Mouse (Mus musculus) brown adipose tissue, adult 24 weeks (tissue): ENCODE measurements around the gene Ergic2. TPM values are rescaled to one million over a fixed set of nuclear protein-coding genes. Genes with fewer than 3 reads are reported as not detected.

Experiments
- H3K27ac ChIP-seq: fragments of 200-500 bp; replicated peaks from 2 replicates; pipeline ENCODE4 v1.5.1; 2012; ENCODE audit warnings: low read depth, mild to moderate bottlenecking, low read length
- H3K4me1 ChIP-seq: fragments of 200-500 bp; 2 replicates; pipeline ENCODE4 v1.6.1; 2012; ENCODE audit warnings: low read length, mixed read lengths; ENCODE audit not compliant: control insufficient read depth, insufficient read depth, insufficient read length
- H3K4me3 ChIP-seq: fragments of 200-500 bp; 2 replicates; pipeline ENCODE4 v1.5.1; 2012; ENCODE audit warnings: low read depth, mild to moderate bottlenecking, low read length, moderate library complexity; ENCODE audit not compliant: insufficient read depth
- polyA plus RNA-seq: library from polyadenylated mRNA; stranded (reverse); fragments of >200 nt; gene quantifications from 2 replicates; pipeline ENCODE4 v1.2.4, GENCODE M21; 2012; ENCODE audit not compliant: missing spikeins, insufficient read depth, insufficient read length

Gene Ergic2
- polyA plus RNA-seq, 1 experiment: 47.9 TPM

DNA sequence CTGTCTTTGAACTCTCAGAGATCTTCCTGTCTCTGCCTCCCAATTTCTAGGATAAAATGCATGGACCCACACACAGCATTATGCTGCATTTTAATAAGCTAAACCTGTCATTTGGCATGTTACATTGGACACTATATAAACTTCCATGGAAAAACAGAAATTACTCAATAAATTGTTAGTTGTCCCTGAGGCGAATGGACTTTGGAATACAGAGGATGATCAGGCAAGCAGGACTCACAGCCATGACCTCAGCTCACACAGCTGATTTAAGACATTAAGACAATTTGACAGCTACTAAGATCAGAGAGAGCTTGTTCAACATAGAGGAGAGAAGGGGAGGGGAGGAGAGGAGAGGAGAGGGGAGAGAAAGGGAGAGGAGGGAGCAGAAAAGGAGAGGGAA lies 69.8 kb downstream of the Ergic2 start:
- H3K27ac ChIP-seq: no peak overlapping the region
- no peaks in the 10 kb centered on the region for H3K4me1 ChIP-seq
- H3K4me3 ChIP-seq: no peak overlapping the region

- no peak overlapping the region for H3K27ac ChIP-seq
- H3K4me1 ChIP-seq: no peaks in the 10 kb centered on the region
- no peak overlapping the region for H3K4me3 ChIP-seq
Measured at GRCm38 (mm10) chr6:148141874-148142273, 70.3 kb downstream of the Ergic2 start.

- Histone ChIP-seq H3K27ac (no peak overlapping the region), H3K4me3 (no peak overlapping the region), H3K4me1 (no peaks in the 10 kb centered on the region)
Measured at GRCm38 (mm10) chr6:148139288-148139995, 72.7 kb downstream of the Ergic2 start.

GRCm38 (mm10) chr6:148135769-148136382 lies 76.3 kb downstream of the Ergic2 start:
- no peaks in the 10 kb centered on the region for H3K4me1 ChIP-seq
- H3K4me3 ChIP-seq: no peak overlapping the region
- H3K27ac ChIP-seq: no peak overlapping the region

GRCm38 (mm10) chr6:148133536-148133935 lies 78.6 kb downstream of the Ergic2 start:
- Histone ChIP-seq H3K27ac (no peak overlapping the region), H3K4me3 (no peak overlapping the region), H3K4me1 (no peaks in the 10 kb centered on the region)

GRCm38 (mm10) chr6:148132314-148132713 lies 79.9 kb downstream of the Ergic2 start:
- H3K27ac ChIP-seq: no peak overlapping the region
- H3K4me3 ChIP-seq: no peak overlapping the region
- H3K4me1 ChIP-seq: no peaks in the 10 kb centered on the region

Other genes starting within 250 kb of the Ergic2 start
- 0.42 and 0.59 TPM in 2 replicates for gene Far2, start 165.1 kb downstream of the Ergic2 start, polyA plus RNA-seq
- 1.9 and 2.4 TPM in 2 replicates for gene Tmtc1, start 232.0 kb upstream of the Ergic2 start, polyA plus RNA-seq